Mouse (Mus musculus): ENCODE data around the gene B2m.
"Not testable (repeated sequence)": the region's sequence is repeated elsewhere in the genome, so short reads cannot be mapped to it uniquely, and the experiment has no call there.

Gene B2m

GRCm38 (mm10) chr2:122147508-122148241 is at the start of gene B2m:
TSS of gene B2m (plus strand) at chr2:122147686.
- peak; percentile 100 for DNase-seq

DNA sequence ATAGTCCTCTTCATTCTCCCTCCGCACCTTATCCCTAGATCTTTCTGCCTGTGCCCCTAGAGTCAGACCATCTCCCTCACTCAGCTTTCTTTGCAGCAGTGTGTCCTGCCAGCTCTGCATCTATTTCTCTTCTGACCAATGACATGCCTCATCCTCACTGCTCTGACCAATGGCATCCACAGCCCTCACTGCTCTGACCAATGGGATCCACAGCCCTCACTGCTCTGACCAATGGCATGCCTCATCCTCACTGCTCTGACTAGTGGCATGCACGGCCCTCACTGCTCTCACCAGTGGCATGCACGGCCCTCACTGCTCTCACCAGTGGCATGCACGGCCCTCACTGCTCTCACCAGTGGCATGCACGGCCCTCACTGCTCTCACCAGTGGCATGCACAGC is 49.8 kb upstream of the B2m start:
- DNase-seq: not testable (repeated sequence)

GRCm38 (mm10) chr2:122102070-122102469 is 45.4 kb upstream of the B2m start:
- DNase-seq: no peak

DNA sequence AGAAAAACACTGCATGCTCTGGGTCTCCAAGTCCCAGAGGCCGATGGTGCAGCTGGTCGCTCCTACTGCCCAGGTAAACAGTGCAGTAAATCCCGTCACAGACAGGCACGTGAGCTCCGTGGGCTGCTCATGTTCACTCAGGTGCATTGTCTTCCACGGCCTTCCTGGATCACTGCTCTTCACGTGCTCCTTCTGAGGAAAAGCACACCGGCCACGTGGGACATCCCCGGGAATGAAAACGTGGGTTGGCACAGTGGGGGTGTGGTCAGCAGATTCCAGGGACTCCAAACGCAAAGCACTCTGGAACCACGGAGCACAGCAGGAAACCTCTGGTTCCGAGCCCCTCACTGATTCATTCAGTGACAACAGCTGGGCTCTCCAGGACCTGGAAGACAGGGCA is 39.4 kb upstream of the B2m start:
- no peak for DNase-seq

- no peak for DNase-seq
Measured at GRCm38 (mm10) chr2:122109714-122110113, 37.8 kb upstream of the B2m start.

- peak; percentile 87 for DNase-seq
Measured at GRCm38 (mm10) chr2:122116888-122117287, 30.6 kb upstream of the B2m start.

DNA sequence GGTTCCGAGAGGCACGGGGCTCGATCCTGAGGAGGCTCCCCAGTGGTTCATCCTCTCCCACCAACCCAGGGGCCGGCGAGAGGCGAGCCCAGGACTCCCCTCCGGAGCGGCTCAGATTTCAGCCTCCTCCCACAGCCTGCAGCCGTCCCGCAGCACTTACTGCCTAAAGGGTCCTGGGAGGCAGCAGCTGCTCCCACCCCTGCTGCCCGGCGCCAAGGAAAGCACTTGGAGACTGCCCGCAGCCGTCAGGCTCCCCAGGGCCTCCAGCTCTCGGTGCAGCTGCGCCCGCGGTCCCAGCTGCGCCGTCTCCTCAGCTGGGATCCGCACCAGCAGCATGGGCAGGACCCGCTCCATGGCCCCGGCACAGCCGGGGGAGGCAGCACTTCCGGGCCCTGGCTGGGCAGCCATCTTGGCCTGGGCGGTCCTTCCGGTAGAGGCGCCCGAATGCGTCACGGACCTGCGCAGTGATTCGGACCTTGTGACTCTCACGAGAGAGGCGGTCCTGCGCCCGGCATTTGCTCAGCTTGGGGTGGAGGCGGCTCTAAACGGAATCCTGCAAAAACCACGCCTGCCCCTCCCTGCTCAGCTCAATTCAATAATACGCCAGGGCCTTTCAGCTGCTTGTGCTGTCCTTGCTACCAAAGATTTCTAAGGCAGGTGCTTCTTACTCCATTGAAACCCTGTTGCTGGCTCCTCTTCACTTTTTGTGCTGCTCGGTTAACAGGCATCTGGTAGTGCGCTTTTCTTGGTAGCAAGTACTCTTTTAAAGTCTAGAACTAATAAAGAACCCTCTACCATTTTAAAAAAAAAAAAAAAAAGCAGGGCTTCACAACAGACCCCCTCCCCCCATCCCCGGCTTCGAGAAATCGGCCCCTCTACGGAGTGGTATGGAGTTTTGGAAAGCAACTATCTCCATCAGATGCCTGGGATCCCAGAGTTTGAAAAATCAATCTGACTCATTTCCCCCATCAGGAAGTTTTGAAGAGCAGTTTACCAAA is 29.2 kb upstream of the B2m start, which contains the start of gene Spg11:
Spg11 (minus strand) TSS at position 426 of the 998 bp plus-strand sequence.
- DNase-seq: peak; percentile 100

DNA sequence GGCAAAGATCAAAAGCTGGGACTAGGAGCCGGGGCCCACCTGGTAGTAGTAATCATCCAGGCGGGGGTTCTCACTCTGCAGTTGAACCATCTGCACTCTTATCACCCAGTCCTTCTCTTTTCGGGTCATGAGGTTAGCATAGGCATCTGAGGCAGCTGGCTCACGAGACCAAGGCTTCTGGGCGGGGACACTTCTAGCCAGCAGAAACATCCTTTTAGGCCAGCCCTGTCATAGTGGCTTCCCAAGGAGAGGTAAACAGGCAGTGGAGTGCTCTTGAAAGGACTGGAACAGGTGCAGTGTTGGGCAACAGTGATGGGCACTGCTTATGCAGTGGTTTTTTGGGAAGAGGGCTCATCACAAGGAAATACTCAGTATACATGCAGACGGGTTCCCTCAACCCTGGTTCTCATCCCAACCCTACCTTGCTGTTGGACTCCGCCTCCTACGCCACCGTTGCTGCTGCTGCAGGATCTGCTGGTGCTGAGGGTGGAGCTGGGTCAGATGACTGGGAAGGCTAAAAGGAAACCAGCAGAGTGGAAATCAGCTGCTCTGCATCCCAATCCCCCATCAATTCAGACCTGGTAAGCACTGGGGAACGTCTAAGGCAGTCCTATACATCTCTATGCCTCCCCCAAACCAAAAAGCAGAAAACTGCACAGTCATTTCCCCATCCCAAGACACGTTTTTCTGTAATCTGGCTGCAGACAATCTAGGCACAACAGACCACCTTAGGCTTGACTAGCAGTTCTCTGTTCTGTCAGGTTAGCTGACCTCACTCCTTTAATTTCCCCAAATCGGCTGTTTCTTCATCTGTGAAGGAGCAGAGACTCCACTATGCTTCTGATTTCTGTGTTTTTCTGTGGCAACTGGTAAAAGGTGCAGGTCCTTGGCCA is 21.6 kb upstream of the B2m start:
- no peak for DNase-seq

DNA sequence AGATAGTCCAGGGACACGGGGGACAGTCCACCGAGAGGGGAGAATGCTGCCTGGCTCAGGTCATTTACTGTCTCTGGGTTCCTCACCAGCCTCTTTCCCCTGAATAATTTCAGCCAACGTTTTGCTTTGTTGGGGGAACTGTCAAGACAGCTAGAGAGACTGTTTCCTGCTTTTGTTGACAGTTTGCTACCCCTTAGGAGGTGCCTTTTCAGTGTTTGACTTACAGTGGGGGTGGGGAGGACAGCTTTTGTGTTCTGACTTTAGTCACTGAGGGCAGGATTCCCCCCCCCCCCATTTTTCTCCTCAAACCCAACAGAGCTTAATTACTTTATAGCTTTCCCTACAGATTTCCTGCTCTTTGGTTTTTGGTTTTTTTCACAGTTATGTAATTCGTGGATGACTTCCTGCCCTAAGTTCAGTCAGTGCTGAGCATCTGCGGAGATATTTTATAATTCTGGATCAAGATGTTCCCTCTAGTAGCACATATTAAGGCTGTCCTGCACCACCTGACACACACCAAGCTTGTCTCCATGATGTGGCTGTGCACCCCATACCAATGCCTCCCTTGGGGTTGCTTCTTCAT is 20.6 kb upstream of the B2m start:
- peak; percentile 90 for DNase-seq

DNA sequence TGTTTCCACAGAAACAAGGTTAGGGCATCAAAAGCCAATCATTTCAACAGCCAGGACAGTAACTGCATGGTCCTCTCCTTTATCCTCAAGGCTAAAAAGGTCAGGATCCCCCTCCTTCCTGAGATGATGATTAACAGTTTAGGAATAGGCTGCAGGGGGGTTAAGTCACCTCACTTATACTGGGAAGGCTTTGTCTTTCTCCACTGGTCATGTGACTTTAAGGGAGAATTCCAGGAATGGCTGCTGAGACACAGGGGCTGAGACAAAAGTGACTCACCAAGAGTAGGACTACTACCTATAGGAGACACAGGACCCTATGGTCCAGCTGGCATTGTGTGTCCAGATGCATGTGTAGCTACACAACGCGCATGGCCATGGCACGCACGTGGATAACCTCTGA is 19.9 kb upstream of the B2m start:
- no peak for DNase-seq

DNA sequence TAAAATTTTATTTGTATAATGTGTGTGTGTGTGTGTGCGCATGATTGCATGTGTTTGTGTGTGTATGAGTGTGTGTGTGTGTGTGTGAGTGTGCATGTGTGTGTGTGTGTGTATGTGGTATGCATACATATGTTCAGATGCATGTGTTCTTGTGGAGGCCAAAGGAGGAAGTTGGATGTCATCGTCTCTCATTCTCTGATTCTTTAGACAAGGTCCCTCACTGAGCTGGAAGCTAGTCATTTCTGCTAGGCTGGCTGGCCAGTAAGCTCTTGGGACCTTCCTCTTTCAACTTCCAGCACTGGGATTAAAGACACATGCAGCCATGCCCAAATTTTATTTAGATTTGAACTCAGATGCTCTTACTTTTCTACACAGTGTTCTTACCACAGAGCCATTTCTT is 15.4 kb upstream of the B2m start:
- no peak for DNase-seq

GRCm38 (mm10) chr2:122132618-122133017 is 14.9 kb upstream of the B2m start:
- peak; percentile 84 for DNase-seq

GRCm38 (mm10) chr2:122137839-122138465 is 9.5 kb upstream of the B2m start:
- DNase-seq: peak; percentile 77

GRCm38 (mm10) chr2:122140815-122141214 is 6.7 kb upstream of the B2m start:
- DNase-seq: no peak

DNA sequence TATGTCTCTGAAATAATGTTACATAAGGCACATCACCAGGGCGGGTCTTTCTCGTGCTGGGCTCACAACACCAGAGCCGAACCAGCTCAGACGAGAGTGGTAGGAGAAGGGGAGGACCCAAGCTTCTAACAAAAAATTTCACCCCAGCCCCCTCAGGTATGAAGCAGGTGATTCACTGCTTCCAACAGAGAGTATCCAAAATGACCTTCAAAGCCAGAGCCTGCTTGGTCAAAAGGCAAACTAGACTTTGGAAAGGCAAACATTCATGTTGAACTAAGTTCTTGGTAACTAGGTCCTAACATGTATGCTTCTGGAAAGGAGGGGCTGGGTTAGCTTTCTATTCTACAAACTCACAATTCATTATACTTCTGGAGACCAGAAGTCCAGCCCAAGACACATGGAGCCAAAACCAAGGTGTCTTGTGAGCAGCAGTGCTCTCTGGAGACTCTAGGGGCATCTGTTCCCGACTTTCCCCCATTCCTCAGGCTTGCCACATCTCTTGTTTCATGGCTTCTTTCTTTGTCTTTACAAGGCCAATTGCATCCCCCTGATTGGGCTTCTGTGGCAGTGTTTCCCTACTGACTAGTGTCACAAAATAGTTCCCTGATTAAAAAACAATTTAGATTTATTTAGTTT is 6.0 kb upstream of the B2m start:
- DNase-seq: peak; percentile 80

GRCm38 (mm10) chr2:122143111-122143510 is 4.4 kb upstream of the B2m start:
- DNase-seq: peak; percentile 48

DNA sequence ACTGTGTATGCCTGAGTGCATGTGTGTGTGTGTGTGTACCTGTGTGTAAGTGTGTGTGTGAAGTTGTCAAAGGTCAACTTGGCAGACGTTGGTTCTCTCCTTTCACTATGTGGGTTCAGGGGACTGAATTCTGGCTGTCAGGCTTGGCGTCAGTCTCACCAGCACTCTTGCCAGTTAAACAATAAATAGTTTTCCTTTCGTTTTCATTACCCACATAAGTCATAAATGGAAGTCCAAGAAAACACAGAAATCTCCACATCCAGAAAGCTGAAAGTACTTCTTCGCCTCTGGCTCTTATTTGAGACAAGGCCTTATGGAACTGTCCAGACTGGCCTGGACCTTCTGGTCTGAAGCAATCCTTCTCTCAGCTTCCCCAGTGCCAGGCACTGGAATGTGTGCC is 1.7 kb upstream of the B2m start:
- DNase-seq: no peak

GRCm38 (mm10) chr2:122146687-122147086 is 799 bp upstream of the B2m start:
- peak; percentile 96 for DNase-seq

- peak; percentile 98 for DNase-seq
Measured at GRCm38 (mm10) chr2:122148242-122148917, 894 bp downstream of the B2m start.

GRCm38 (mm10) chr2:122149316-122149715 is 1.8 kb downstream of the B2m start:
- DNase-seq: peak; percentile 67

- DNase-seq: peak; percentile 81
Measured at GRCm38 (mm10) chr2:122149716-122150115, 2.2 kb downstream of the B2m start.
